Mouse (Mus musculus): ENCODE results near the gene Rc3h1.
"Not testable (repeated sequence)": the region's sequence is repeated elsewhere in the genome, so short reads cannot be mapped to it uniquely, and the experiment has no call there.

Rc3h1 gene

DNA sequence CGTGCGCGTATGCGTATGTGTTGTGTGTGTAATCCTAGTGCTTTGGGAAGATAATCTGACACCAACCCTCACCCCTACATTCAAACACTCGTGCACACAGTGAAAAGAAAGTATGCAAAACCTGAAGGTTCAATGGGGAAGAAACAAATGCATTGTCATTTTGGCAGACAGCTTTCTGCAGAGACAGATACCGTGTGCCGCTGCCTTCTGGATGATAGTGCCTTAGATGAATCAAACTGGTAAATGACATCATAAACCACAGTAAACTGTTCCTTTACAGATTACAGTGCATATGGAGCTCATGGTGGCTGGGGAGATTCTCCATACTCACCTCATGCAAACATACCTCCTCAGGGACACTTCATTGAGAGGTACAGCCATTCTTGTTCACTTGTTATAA, 57.0 kb downstream of the Rc3h1 start:
- no peak for DNase-seq (ENCODE audit: low spot score)

DNA sequence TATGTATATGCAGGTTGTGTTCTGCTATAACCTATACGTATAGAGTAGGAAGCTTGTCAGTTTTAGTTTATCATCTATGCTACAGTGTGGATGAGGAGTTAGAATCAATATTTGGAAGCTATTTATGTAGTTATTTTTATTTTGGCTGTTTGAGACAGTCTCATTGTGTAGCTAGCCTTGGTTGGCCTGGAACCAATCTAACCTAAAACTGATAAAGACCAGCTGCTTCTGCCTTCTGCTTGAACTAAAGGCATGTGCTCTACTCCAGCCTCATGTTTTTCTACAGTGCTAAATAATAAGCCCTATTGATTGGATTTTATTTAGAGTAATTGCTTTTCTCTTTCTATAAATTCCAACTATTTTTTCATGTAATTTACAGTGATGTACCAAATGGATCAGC, 61.0 kb downstream of the Rc3h1 start:
- no peak for DNase-seq (ENCODE audit: low spot score)

DNA sequence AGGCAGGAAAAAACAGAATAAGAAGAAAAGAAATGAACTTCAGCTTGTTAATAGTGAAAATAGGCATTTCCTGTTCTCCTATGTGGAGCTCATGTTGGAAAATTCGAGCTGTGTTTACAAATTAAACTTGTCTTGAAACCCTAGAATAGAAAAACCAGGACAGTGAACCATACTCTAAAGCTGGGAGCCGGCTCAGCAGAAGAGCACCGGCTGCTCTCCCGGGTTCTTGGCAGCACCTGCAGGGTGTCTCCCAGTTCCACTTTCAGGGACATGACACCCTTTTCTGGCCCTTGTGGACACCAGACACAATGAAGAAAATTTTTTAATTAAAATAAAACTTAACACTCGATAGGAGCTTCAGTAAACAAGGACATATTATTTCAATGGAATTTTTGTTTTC, 62.4 kb downstream of the Rc3h1 start:
- DNase-seq (ENCODE audit: low spot score) = no peak

DNA sequence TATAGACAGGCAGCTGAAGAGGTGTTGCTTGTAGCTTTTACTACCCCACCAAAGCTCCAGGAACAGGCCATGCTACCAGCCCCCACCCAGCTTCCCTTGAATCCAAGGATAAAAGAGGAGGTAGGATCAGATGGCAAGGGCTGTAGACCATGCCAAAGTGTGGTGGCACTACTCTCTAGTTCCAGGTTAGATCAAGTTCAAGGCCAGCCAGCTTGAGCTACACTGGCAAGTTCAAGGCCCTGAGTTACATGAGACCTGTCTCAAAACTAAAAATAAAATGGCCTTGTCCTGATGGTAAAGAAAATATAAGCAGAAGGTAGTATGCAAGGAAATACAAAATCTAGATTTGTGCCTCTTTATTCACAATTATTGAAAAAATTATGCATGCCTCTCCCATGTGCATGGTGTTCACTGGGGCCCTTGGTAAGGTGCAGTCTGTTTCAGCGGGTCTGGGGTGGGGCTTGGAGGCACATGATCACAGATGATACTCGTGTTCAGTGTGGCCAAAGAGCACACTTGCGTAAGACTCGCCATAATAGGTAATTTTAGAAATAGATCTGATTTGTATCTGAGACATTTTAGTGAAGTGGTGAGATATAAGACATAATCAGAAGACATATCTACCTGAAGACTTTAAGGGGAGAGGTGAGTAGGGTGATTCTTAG, 72.0 kb downstream of the Rc3h1 start, which contains the start of gene Serpinc1:
Gene Serpinc1, plus strand, starts transcription at position 515 of the 665 bp plus-strand sequence.
- DNase-seq (ENCODE audit: low spot score) = no peak

DNA sequence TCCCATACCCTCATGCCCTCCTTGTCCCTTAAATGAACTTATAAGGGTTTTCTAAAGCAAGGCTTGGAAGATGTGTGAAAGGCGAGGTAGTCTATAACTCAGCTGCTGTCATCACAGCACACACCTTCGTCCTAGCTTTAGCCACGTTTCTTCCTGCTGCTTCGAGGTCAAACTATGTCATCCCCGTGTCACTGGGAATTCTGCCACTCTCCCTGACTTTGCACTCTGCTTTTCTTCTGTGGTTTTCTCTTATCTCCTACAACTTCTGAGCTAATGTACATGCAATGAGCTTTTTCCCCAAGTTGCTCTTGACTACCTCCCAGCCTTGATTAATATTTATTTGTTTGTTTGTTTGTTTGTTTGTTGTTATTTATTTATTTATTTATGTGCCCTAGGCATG, 73.8 kb downstream of the Rc3h1 start:
- no peak for DNase-seq (ENCODE audit: low spot score)

DNA sequence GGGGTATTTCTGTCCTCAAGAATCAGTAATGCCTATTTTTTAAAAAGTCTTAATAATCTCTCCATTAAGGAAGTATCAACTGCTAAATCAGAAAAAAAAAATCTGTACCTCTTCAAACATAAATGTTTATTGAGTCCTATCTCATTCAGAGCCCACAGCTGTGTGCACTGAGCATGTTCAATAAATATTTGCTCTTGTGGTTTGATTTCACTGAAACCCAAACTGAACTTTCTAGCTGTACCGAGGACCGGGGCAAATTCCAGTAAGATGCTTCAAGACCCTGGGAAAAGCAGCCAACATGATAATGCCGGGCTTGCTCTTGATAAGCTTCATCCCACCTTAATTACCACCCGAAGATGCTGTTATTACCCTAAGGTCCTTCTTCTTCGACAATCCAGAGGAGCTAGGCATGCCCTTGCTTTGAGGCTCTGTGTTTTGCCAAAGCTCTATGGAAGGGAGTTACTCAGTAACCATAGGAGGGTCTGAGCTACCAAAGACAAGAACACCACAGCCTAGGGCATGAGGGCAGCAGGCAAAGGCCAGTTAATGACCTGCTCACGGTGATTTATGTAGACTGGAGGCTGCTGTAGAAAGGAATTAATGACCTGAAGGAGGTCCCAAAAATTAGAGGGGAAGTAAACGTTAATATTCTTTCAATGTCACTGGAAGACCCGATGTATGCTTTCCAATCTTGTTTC, 74.5 kb downstream of the Rc3h1 start:
- DNase-seq (ENCODE audit: low spot score) = no peak

DNA sequence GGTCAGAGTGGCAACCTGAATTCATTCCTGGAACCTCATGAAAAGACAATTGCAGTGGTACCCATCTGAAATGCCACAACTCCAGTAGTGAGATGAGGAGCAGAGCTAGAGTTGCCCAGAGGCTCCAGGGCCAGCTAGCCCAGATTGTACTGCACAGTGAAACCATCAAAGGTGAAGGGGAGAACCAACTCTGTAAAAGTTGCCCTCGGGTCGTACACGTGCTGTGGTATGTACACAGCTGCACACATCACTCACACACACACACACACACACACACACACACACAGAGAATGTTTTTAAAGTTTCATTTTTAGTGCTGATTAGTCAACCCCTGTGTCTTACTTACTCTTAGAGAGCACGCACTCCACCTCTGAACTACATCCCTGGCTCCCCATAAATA, 75.1 kb downstream of the Rc3h1 start:
- no peak for DNase-seq (ENCODE audit: low spot score)

DNA sequence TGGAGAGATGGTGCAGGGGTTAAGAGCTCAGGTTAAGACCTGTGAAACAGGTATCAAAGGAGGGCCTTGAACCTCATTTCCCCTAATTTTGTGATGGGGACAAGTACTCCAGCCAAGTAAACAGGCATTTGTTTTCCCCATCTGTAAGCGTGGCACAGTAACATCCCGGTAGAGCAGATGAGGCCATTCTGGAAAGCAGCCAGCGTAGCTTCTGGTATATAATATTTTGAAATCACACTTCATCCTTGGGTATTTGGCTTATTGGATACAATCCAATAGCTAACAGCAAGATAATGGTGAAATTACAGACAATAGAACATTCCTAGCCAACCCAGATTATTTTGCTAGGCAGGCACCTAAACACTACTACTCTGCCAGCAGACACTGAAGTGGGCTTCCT, 76.7 kb downstream of the Rc3h1 start:
- DNase-seq (ENCODE audit: low spot score) = peak; percentile 54

DNA sequence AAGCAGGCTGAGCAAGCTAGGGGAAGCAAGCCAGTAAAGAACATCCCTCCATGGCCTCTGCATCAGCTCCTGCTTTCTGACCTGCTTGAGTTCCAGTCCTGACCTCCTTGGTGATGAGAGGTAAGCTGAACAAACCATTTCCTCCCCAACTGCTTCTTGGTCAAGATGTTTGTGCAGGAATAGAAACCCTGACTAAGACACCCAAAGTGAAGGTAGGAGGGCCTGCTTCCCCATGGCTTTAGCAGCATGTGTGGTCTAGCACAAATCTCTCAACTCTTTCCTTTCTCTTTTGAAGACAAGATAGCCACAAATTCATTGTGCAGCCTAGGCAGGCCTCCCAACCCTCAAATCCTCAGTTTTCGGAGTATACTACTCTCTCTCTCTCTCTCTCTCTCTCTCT, 78.5 kb downstream of the Rc3h1 start:
- not testable (repeated sequence) for DNase-seq (ENCODE audit: low spot score)

DNA sequence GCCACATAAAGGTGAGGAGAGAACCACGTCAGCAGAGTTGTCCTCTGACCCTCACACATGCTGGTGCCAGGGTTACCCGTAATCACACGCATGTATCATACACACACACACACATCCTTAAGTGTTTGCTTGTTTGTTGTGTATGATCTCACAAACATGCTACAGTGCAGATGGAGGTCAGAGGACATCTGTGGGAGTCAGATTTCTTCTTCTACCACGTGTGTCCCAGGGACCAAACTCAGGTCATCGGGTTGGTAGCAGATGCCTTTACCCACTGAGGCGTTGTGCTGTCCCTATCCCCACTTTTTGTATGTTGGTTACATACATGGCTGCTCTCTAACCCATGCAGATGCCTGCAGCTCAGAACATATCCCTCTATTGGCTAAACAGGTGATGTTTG, 79.3 kb downstream of the Rc3h1 start:
- DNase-seq (ENCODE audit: low spot score) = no peak

DNA sequence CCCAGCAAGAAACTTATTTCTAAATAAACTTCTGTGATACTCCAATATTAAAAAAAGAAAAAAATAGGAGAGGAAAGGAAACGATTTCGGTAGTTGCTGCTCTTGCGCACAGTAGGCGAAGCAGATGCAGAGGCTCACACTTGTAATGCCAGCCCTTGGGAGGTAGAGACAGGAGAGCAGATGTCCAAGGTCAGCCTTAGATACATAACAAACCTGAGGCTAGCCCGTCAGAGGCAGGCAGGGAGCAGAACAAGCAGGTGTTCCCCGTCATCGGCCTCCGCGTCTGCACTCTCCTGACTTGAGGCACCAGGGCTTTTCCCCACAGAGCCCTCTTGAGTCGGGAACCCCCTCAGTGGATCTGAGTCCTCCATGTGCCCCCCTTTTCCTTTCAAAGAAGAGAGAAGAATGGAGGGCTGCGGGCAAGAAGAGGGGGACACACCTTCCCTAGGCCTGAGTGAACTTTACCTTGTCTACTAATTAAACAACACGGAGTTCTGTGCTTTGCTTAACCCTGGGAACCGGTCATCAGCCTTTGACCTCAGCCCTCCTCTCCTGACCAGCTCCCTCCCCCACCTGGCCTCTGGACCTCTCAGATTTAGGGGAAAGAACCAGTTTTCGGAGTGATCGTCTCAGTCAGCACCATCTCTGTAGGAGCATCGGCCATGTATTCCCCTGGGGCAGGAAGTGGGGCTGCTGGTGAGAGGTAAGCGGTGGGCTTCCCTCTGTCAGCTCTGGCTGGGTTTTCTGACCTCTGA, 80.8 kb downstream of the Rc3h1 start:
- no peak for DNase-seq (ENCODE audit: low spot score)

DNA sequence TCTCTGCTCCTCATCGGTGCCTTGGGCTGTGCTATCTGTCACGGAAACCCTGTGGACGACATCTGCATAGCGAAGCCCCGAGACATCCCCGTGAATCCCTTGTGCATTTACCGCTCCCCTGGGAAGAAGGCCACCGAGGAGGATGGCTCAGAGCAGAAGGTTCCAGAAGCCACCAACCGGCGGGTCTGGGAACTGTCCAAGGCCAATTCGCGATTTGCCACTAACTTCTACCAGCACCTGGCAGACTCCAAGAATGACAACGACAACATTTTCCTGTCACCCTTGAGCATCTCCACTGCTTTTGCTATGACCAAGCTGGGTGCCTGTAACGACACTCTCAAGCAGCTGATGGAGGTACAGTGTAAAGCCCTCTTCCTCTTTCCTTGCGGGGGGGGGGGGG, 83.2 kb downstream of the Rc3h1 start:
- DNase-seq (ENCODE audit: low spot score) = no peak

DNA sequence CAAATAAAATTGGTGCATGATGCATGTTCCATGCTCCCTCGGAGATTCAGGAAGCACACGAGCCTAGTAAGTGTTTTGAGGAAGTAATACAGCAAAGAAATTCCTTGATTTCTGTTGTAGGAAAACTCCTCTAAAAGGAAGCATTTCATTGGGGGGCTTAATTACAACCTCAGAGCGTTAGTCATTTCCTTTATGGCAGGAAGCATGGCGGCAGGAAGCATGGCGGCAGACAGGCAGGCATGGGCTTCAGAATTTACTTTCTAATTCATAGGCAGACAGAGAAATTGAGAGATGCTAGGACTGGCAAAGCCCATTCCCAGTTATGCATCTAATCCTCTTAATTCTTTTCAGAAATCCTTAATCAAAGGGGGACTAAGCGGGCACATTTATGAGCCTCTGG, 87.6 kb downstream of the Rc3h1 start:
- DNase-seq (ENCODE audit: low spot score) = no peak

DNA sequence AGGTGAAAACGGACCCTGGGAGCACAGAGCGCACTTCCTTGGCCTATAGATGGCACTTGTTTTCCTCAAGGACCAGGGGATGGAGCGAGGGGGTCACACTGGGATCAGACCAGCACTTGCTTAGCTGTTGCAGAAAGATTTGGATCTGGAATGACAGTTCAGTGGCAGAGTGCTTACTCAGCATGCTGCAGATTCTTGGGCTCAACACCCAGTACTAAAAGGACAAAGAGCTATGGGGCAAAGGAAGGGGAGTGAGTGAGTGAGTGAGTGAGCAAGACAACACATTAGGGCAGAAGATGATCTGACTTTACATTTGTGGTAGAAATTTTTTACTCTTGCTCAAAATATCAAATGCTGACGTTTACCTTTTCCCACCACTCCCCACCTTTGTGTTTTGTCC, 98.7 kb downstream of the Rc3h1 start:
- DNase-seq (ENCODE audit: low spot score) = peak; percentile 28

DNA sequence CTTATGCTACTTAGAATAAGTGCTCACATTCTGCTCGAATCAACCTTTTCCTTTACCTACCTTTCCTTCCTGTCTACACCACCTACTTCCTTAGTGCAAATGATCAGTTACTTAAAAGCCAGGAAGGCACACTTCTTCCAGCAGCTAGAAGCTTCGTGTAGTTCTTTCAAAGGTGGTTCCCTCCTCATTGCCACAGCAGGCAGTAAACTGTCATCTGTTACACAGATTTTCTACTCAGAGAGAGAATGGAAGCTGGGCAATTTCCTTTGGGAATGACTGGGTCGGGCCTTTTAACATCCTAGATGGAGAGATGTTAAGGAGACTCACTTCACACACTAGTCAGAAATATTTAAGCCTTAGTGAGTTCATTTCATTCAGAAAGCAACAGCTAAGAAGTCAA, 99.3 kb downstream of the Rc3h1 start:
- no peak for DNase-seq (ENCODE audit: low spot score)

DNA sequence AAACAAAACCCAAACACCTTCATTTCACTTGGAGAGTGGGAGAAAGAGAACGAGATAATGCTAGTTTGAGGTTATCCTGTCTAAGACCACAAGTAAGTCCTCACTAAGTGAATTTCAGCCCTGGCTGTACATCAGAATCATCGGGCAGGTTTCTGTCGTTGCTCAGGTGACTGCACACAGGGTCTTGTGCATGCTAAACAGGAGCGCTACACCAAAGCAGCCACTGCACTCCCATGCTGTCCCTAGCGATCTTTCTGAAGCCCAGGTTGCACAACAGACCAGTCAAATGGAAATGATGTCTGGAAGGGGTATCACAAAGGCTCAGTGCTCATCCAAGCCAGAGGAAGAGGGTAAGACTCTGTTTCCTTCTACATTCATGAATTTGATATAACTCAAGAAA, 100.3 kb downstream of the Rc3h1 start:
- no peak for DNase-seq (ENCODE audit: low spot score)

DNA sequence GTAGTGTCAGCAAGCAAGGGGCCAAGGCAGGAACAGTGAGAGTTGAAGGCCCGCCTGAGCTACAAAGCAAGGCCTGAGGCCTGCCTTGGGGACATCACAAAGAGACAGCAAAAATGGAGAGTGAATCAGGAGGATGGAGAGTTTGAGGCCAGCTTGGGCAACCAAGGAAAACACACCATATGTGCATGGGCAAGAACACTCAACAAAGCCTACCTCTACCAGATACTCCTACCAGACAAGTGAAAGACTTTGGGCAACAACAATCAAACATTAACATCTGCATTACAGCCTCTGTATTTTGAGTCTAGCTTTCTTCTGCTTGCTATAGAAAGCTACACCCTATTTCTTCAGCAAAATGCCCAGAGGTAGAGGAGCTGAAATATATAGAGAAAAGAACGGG, 101.8 kb downstream of the Rc3h1 start:
- DNase-seq (ENCODE audit: low spot score) = no peak

DNA sequence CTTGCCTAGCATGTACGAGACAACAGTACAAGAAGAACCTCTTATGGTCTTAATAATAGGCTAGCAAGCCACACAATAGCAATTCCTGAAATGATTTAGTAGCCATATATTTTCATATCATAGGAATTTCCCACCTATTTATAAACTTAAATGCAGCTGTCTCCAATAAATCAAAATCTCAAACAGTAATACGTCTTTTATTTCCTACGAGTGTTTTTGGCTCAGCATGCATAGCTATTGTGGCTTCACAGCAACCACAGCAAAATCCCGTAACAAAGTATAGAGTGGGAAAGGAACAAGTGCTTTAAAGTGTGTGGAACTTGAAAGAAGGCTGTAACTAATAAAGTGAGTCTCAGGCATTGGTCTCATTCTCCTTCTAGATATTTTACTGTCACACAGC, 104.2 kb downstream of the Rc3h1 start:
- no peak for DNase-seq (ENCODE audit: low spot score)

DNA sequence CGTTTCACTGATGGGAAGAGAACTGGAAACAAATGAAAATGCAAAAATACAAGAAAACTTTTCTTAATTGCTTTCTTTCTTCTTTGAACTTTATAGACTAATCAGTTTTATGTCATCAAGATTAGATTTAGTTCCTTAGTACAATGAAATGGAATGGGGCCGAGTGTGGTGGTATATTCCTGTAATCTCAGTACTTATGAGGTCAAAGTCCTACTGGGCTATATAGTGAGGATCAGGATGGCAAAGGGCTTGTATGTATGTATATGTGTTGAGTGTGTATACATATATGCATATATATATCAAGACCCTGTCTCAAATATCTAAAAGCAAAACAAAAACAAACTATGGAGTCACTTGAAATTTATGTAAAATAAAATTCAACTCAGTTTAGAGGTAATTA, 110.2 kb downstream of the Rc3h1 start:
- no peak for DNase-seq (ENCODE audit: low spot score)

DNA sequence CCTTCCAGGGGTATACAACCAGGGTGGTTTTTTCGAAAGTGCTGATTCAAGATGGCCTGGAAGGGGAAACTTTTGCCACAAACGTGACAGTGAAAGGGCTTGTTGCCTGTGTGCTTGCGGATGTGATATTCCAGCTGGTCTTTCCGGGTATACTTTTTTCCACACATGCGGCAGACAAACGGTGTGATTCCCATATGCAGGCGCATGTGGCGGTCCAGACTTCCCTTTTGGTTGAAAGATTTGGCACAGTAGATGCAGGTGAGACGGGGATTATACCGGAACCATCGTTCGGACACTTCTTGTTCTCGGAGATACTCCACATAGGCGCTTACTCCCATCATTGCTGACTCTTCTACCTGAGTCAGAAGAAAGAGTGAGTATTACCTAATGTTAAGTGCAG, 113.8 kb downstream of the Rc3h1 start:
- DNase-seq (ENCODE audit: low spot score) = no peak
